Mouse (Mus musculus) frontal cortex, adult 2 months (tissue): ENCODE measurements around the gene Psmg3. TPM values are rescaled to one million over a fixed set of nuclear protein-coding genes. Genes with fewer than 3 reads are reported as not detected.

Experiments used
- DNase-seq, 2 experiments: peaks; one replicate each; pipeline ENCODE4 v3.0.0; 2022; ENCODE audit warnings: low spot score in 1 of 2; ENCODE audit errors: extremely low spot score in 1 of 2
- polyA plus RNA-seq: library from polyadenylated mRNA; depleted of rRNA; stranded (reverse); fragments of >200 nt; gene quantifications from 2 replicates; pipeline ENCODE4 v1.2.3, GENCODE M21; 2012; rRNA removed

Gene Psmg3
- 29.9 and 32.5 TPM in 2 replicates for polyA plus RNA-seq

- DNase-seq, result peak; percentile 69 to 94
Observed at GRCm38 (mm10) chr5:139826357-139827055, at the start of gene Psmg3, which contains the start of gene Gm26938. Gene Psmg3, minus strand, starts transcription at chr5:139826885. Gene Gm26938, minus strand, starts transcription at chr5:139826407.

DNA sequence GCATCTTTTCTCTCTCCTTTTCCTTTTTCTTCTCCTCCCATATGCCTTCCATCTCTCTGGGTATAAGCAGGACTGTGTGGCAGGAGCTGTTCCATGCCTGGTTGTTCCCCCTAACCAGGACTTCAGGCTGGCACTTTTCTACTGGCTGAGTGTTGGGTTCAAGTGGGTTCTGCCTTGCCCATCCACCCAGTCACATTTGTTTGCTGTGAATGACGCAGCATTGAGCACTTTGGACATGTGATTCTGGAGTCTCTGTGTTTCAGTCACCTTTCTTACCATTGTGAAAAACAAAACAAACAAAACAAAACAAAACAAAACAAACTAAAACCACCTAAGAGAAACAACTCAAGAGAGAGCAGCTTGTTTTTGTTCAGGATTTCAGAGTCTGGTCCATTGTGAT lies 44.8 kb upstream of the Psmg3 start:
- DNase-seq, result no peak

GRCm38 (mm10) chr5:139870886-139871285 lies 44.2 kb upstream of the Psmg3 start:
- no peak for DNase-seq

- DNase-seq, result peak in 1 of 2 experiments; percentile 26
Observed at GRCm38 (mm10) chr5:139862759-139863158, 36.1 kb upstream of the Psmg3 start.

DNA sequence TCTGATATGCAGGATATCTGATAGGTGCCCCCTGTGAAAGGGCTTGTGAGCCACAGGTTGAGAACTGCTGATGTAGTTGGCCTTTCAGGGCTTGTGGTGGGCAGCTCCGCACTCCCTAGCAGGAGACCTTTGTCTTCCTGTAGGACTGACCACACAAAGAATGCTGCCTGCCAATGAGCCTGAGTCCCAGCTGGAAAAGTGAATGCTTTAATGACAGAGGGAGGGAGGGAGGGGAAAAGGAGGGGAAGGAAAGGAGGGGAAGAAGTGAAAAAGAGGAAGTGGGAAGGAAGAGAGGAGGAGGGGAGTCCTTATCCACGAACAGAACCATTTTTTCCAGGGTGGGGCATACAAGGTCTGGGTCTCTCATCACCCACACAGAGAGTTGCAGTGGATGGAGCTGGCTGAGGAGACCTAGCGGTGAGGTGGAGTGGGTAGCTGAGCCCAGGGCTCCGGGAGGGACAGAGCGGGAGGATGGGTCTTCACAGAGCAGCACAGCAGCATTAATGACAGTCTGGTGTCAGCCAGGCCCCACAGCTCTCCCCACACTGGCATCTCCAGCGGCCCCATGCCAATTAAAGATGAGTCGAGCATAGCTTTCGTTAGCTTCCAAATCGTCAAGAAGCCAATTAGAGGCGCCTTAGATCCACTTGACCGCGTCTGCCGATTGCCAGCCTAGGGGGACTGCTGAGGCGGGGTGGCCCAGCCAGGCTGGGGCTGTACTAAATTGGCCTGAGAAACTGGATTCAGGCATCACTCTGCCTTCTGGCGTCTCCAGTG lies 33.8 kb upstream of the Psmg3 start:
- no peak for DNase-seq

GRCm38 (mm10) chr5:139849626-139850320 lies 23.1 kb upstream of the Psmg3 start:
- no peak for DNase-seq

DNA sequence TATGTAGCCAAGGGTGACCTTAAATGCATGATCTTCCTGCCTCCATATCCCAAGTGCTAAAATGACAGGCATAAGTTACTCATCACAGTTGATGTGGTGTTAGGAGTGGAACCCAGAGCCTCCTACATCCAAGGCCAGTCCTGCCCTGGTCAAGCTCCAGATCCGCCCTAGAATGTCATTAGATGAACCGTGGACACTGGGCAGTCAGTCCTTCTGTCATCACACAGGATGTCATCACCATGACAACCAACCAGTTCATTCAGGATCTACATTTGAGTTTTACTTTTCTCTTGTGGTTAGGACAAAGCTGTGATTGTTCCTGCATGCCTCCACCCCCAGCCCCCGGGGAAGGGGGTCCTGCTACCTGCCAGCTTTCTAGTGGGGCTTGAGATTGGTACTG lies 12.5 kb upstream of the Psmg3 start:
- DNase-seq, result no peak

DNA sequence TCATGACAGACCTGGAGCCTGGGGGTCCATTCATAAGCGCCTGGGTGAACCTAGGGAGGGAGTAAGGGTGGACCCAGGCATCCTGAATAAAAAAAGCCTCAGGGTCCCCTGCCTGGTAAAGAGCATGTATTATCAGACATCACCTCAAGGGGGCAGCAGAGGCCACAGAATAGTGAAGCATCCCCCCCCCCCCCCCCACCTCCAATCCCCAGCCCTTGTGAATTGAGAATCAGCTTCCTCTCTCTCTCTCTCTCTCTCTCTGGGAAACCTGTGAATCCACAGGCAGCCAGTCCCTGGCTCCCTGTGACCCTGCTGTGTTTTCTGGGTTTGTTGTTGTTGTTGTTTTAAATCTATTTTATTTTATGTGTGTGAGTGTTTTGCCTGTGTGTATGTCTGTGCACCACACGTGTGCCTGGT lies 11.8 kb upstream of the Psmg3 start:
- DNase-seq, result peak in 1 of 2 experiments; percentile 79

DNA sequence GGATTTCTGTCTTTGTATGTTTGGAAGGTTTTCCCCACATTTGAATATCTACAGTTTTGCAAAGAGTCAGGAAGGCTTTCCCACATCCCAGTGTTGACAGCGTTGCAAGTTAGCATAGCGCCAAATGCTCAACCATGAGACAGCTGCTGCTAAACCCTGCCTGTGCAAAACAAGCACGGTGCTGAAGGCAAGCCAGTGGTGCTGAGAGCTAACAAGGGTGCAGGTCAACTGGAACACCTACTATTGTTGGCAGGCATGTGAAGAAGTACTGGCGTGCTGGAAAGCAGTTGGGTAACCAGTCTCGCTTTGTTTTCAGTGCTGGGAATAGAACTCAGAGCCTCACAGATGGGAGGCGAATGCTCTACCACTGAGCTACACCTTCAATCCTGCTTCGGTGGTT lies 9.0 kb upstream of the Psmg3 start:
- DNase-seq, result peak in 1 of 2 experiments; percentile 23

DNA sequence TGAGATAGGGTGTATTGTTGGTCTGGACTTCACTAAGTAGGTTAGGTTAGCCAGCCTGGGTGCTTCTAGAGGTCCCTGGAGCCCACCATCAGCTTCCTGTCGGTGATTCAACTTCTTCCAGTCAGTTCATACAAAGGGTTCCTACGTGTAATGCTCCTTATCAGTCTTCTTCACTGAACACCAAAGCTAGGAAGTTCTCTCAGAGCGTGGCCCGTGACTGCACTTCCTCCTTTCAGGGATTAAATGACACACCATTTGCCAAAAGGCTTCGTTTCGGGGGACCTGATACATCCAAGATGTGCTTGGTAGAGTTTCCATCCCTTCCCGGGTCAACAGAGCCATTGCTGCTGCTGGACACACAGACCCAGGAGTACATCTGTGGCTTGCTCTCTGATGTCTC lies 5.4 kb upstream of the Psmg3 start:
- no peak for DNase-seq

DNA sequence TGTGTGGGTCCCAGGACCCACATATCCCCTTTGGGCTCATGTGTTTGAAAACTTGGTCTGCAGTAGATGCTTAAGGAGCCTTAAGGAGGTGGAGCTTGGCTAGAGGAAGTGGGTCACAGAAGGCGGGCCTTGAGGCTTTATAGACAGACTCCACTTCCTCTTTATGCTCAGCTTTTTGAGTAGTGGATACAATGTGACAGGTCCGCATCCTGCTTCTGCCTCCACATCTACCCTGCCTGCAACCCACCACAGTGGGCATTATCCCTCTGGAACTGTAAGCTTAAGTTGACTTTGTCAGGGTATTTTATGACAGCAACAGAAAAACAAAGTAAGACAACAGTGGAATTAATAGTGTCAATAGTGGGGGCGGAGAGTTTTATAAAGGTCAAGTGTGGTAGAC lies 4.0 kb upstream of the Psmg3 start:
- DNase-seq, result no peak

DNA sequence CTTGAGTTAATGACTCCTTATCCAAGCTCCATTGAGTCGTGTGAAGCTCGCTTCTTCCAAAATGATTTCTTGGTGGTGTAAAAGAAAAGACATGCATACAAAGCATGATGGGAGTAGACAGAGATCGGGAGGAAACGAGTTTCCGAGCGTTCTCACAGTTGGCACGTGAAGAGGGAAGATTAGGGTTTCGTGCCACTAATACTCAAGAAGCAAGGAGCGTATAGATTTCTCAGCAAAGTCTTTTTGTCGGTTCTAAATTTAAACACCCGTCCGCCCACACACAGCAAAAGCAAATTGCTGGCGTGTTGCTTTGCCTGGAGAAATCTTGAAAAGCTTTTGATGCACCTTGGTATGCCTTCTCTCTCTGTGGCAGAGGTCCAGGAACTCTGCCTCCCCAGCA lies 2.7 kb upstream of the Psmg3 start:
- peak; percentile 46 to 67 for DNase-seq

DNA sequence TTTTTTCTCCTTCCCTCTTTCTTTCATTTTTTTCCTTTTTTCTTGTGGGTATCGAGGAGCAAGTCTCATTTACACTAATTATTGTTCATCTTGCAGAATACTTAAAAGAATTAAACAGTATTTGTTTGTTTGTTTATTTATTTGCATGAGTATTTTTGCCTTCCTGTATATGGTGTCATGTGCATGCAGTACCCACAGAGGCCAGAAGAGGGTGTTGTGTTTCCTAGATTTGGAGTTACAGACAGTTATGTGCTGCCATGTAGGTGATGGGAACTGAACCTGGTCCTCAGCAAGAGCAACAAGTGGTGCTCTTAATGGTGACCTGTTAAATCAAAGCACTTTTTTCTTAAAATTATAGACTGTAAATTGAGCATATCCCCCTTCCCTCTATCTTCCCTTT lies 908 bp upstream of the Psmg3 start:
- no peak for DNase-seq

GRCm38 (mm10) chr5:139825947-139826346 lies 738 bp downstream of the Psmg3 start:
- no peak for DNase-seq

DNA sequence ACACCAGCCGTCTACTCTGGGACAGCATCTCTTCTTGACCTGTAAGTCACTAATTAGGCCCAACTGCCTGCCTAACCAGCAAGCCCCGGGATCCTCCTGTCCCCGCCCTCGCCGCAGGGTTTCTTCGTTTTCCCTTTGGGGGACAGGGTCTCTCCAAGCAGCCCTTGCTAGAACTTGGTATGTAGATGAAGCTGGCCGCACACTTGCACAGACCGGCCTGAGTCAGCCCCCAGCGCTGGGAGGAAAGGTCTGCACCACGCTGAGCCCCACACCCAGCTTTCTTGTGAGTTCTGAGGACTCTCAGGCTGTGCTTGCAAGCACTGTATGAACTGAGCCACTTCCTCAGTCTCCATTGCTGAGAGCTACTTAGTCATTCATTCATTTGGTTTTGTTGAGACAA lies 2.2 kb downstream of the Psmg3 start:
- DNase-seq, result no peak

DNA sequence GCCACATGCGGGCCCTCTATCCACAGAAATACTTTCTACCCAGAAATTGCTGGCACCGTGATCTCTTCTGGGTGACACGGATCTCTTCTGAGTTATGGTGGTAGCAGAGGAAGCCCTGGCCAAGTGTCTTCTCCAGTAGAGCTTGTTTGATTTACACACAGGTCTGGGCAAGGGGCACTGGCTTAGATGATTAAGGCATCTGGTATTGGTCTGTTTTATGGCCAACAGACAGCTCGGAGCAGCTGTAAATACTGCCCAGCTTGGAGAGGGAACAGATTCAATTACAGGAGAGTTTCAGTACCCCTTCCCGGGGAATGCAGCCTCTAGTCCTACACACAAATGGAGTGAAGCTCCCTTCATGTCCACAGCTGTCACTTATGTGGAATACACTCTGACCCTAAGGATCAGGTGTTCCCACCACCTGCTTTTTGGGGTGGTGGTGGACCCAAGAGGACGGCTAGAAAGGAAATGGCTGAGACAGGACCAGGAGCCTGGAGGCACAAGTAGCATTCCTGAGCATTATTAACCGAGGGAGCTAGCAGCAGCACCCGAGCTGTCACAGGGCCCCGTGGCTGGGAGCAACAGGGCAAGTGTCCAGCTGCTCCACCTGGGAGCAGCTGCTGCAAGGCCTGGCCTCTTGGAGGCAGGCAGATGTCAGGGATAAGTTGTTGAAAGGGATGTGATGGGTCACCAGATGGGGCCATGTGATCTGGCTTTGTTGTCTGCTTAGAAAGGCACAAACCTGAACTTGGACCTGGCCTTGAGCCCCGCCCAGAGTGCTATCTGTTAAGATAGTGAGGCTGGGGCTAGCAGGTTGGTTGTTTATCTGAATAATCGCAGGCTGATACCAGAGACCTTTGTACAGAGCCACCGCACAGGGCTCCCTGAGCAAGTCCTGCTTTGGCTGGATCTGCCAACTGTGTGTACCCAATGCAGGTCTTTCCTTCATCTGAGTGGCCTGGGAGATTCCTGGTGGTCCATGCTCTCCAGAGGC lies 4.9 kb downstream of the Psmg3 start:
- DNase-seq, result no peak

GRCm38 (mm10) chr5:139819538-139820181 lies 7.0 kb downstream of the Psmg3 start, which contains the start of gene Tmem184a:
Gene Tmem184a, minus strand, starts transcription at chr5:139819917.
- no peak for DNase-seq

DNA sequence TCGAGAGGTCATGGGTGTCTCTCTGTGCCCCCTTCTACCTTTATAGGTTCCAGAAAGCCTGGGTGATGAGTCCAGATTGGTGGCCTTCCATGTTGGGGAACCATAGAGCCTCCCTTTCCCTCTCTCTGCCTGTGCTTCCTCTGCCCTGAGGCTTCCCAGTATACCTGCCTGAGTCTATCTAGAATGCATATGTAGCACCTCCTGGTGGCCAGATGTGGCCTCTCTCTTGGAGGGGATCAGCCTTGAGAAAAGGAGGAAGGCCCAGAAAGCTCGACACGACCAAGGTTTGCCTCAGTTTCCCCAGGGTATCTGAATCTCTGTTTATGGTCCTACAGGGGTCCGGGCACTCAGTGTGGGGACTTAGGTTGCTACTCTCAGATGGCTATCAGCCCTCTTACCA lies 7.9 kb downstream of the Psmg3 start:
- DNase-seq, result peak in 1 of 2 experiments; percentile 59

- no peak for DNase-seq
Observed at GRCm38 (mm10) chr5:139818056-139818455, 8.6 kb downstream of the Psmg3 start.

- DNase-seq, result no peak
Observed at GRCm38 (mm10) chr5:139817292-139817691, 9.4 kb downstream of the Psmg3 start.
